Mouse (Mus musculus) heart, postnatal 10 days (tissue): ENCODE results near the gene Fancd2. TPM values are rescaled to one million over a fixed set of nuclear protein-coding genes. Genes with fewer than 3 reads are reported as not detected.

Experiments used
- DNase-seq, 2 experiments: peaks; one replicate each; pipeline ENCODE4 v3.0.0; 2021
- intact Hi-C: fragments of 180-260 bp; cut with DNase I; formaldehyde crosslinking; loops from one replicate; pipeline ENCODE4 v1.15.1; 2025
- total RNA-seq, 2 experiments: library from RNA; stranded (reverse); gene quantifications; 2 replicates each; pipeline ENCODE4 v1.2.3; 2021

The Fancd2 gene
- total RNA-seq, 2 experiments from 2014 or later, result 3.0 to 3.6 TPM

- DNase-seq, result peak; percentile 88 to 91
- intact Hi-C loops, result no loop called here
These were observed 73.1 kb downstream of the Fancd2 start, which contains the start of gene Brk1 for GRCm38 (mm10) chr6:113604432-113605223. Gene Brk1 (plus strand): TSS chr6:113604772.

- intact Hi-C loops, result no loop called here
- DNase-seq, result no peak
These were observed 73.7 kb downstream of the Fancd2 start for GRCm38 (mm10) chr6:113605224-113605545.

- no peak for DNase-seq
- intact Hi-C loops, result no loop called here
These were observed 77.4 kb downstream of the Fancd2 start for GRCm38 (mm10) chr6:113608871-113609270.

GRCm38 (mm10) chr6:113609293-113609692 lies 77.8 kb downstream of the Fancd2 start:
- no peak for DNase-seq
- intact Hi-C loops, result no loop called here

GRCm38 (mm10) chr6:113612258-113612969 lies 80.9 kb downstream of the Fancd2 start:
- intact Hi-C loops, result no loop called here
- DNase-seq, result peak; percentile 23 to 25

GRCm38 (mm10) chr6:113614152-113614551 lies 82.7 kb downstream of the Fancd2 start:
- DNase-seq, result no peak

GRCm38 (mm10) chr6:113614997-113615396 lies 83.5 kb downstream of the Fancd2 start:
- DNase-seq, result no peak
- intact Hi-C loops, result no loop called here

More at GRCm38 (mm10) chr6:113614152-113614551, 82.7 kb downstream of the Fancd2 start:
- intact Hi-C loops, result no loop called here

GRCm38 (mm10) chr6:113615489-113615888 lies 84.0 kb downstream of the Fancd2 start:
- intact Hi-C loops, result no loop called here
- DNase-seq, result no peak

- intact Hi-C loops, result no loop called here
- no peak for DNase-seq
These were observed 91.9 kb downstream of the Fancd2 start for GRCm38 (mm10) chr6:113623386-113623785.

- intact Hi-C loops, result no loop called here
These were observed 92.7 kb downstream of the Fancd2 start, which contains the start of gene Vhl for GRCm38 (mm10) chr6:113623941-113624751. Gene Vhl (plus strand): TSS chr6:113623959.

GRCm38 (mm10) chr6:113624989-113625770 lies 93.7 kb downstream of the Fancd2 start:
- intact Hi-C loops, result no loop called here
- DNase-seq, result peak in 1 of 2 experiments; percentile 30

More at GRCm38 (mm10) chr6:113623941-113624751, 92.7 kb downstream of the Fancd2 start, which contains the start of gene Vhl:
- peak; percentile 92 for DNase-seq

- intact Hi-C loops, result no loop called here
- no peak for DNase-seq
These were observed 98.8 kb downstream of the Fancd2 start for GRCm38 (mm10) chr6:113630322-113630721.

- intact Hi-C loops, result no loop called here
- DNase-seq, result no peak
These were observed 101.4 kb downstream of the Fancd2 start for GRCm38 (mm10) chr6:113632863-113633262.

- intact Hi-C loops, result loop anchor here (1.0 to 5.0 kb wide), 3 partner anchors 20 to 59 kb away; partner anchors contain the start of gene Tatdn2
These were observed 107.0 kb downstream of the Fancd2 start, which contains the start of gene Irak2 for GRCm38 (mm10) chr6:113638302-113639040. Gene Irak2 (plus strand): TSS chr6:113638467.

GRCm38 (mm10) chr6:113639201-113639600 lies 107.7 kb downstream of the Fancd2 start:
- intact Hi-C loops, result loop anchor here (2.0 to 5.0 kb wide), 2 partner anchors 20 to 58 kb away; partner anchors contain the start of gene Tatdn2
- DNase-seq, result no peak

More at GRCm38 (mm10) chr6:113638302-113639040, 107.0 kb downstream of the Fancd2 start, which contains the start of gene Irak2:
- peak; percentile 97 for DNase-seq

- intact Hi-C loops, result no loop called here
- no peak for DNase-seq
These were observed 111.1 kb downstream of the Fancd2 start for GRCm38 (mm10) chr6:113642605-113643004.

GRCm38 (mm10) chr6:113643021-113643420 lies 111.5 kb downstream of the Fancd2 start:
- intact Hi-C loops, result no loop called here
- no peak for DNase-seq

GRCm38 (mm10) chr6:113643967-113644366 lies 112.5 kb downstream of the Fancd2 start:
- intact Hi-C loops, result no loop called here
- DNase-seq, result no peak

GRCm38 (mm10) chr6:113644808-113645207 lies 113.3 kb downstream of the Fancd2 start:
- intact Hi-C loops, result no loop called here
- peak; percentile 70 to 72 for DNase-seq
